Mouse (Mus musculus): Measurements from ENCODE around the gene Gm8122. TPM values are rescaled to one million over a fixed set of nuclear protein-coding genes. Genes with fewer than 3 reads are reported as not detected.
"Not testable (repeated sequence)": the region's sequence is repeated elsewhere in the genome, so short reads cannot be mapped to it uniquely, and the experiment has no call there.

Gm8122 gene
- total RNA-seq (2021): not detected

- intact Hi-C loops (cut with DNase I): not testable (repeated sequence)
These were observed at the start of gene Gm8122 for GRCm38 (mm10) chr14:43235204-43235603. Gm8122 (minus strand) TSS chr14:43235304.

GRCm38 (mm10) chr14:43278681-43279080, 43.6 kb upstream of the Gm8122 start:
- not testable (repeated sequence) for DNase-seq (ENCODE audit: low spot score)
- intact Hi-C loops (cut with DNase I): loop anchor here (5.0 kb wide), 1 partner anchor 289 kb away; no protein-coding TSS in a partner anchor

More at GRCm38 (mm10) chr14:43235204-43235603, at the start of gene Gm8122:
- not testable (repeated sequence) for DNase-seq (ENCODE audit: low spot score)

- not testable (repeated sequence) for DNase-seq (ENCODE audit: low spot score)
- intact Hi-C loops (cut with DNase I): loop anchor here (5.0 kb wide), 1 partner anchor 289 kb away; no protein-coding TSS in a partner anchor
These were observed 43.0 kb upstream of the Gm8122 start for GRCm38 (mm10) chr14:43278146-43278545.

- intact Hi-C loops (cut with DNase I): loop anchor here (5.0 kb wide), 1 partner anchor 290 kb away; no protein-coding TSS in a partner anchor
- DNase-seq (ENCODE audit: low spot score): not testable (repeated sequence)
These were observed 42.4 kb upstream of the Gm8122 start for GRCm38 (mm10) chr14:43277468-43277867.

- not testable (repeated sequence) for DNase-seq (ENCODE audit: low spot score)
These were observed 40.6 kb upstream of the Gm8122 start for GRCm38 (mm10) chr14:43275752-43276151.

GRCm38 (mm10) chr14:43274986-43275511, 39.9 kb upstream of the Gm8122 start, which contains the start of gene Gm9732:
Gm9732 (plus strand) TSS chr14:43275036.
- intact Hi-C loops (cut with DNase I): loop anchor here (5.0 kb wide), 1 partner anchor 292 kb away; no protein-coding TSS in a partner anchor
- not testable (repeated sequence) for DNase-seq (ENCODE audit: low spot score)

More at GRCm38 (mm10) chr14:43275752-43276151, 40.6 kb upstream of the Gm8122 start:
- intact Hi-C loops (cut with DNase I): loop anchor here (5.0 kb wide), 1 partner anchor 292 kb away; no protein-coding TSS in a partner anchor

GRCm38 (mm10) chr14:43273161-43273560, 38.1 kb upstream of the Gm8122 start:
- DNase-seq (ENCODE audit: low spot score); intact Hi-C loops (cut with DNase I): not testable (repeated sequence)

- DNase-seq (ENCODE audit: low spot score); intact Hi-C loops (cut with DNase I): not testable (repeated sequence)
These were observed 34.1 kb upstream of the Gm8122 start for GRCm38 (mm10) chr14:43269211-43269610.

GRCm38 (mm10) chr14:43268521-43269084, 33.5 kb upstream of the Gm8122 start:
- intact Hi-C loops (cut with DNase I); DNase-seq (ENCODE audit: low spot score): not testable (repeated sequence)

GRCm38 (mm10) chr14:43263421-43263820, 28.3 kb upstream of the Gm8122 start:
- intact Hi-C loops (cut with DNase I); DNase-seq (ENCODE audit: low spot score): not testable (repeated sequence)

- DNase-seq (ENCODE audit: low spot score); intact Hi-C loops (cut with DNase I): not testable (repeated sequence)
These were observed 23.2 kb upstream of the Gm8122 start, which contains the start of gene Gm8126 for GRCm38 (mm10) chr14:43258349-43258748. Gm8126 (plus strand) TSS chr14:43258649.

GRCm38 (mm10) chr14:43256511-43256910, 21.4 kb upstream of the Gm8122 start:
- intact Hi-C loops (cut with DNase I): not testable (repeated sequence)

GRCm38 (mm10) chr14:43250549-43251253, 15.6 kb upstream of the Gm8122 start:
- DNase-seq (ENCODE audit: low spot score); intact Hi-C loops (cut with DNase I): not testable (repeated sequence)

More at GRCm38 (mm10) chr14:43256511-43256910, 21.4 kb upstream of the Gm8122 start:
- not testable (repeated sequence) for DNase-seq (ENCODE audit: low spot score)

- DNase-seq (ENCODE audit: low spot score); intact Hi-C loops (cut with DNase I): not testable (repeated sequence)
These were observed 14.6 kb upstream of the Gm8122 start for GRCm38 (mm10) chr14:43249611-43250170.

GRCm38 (mm10) chr14:43237769-43238168, 2.7 kb upstream of the Gm8122 start:
- DNase-seq (ENCODE audit: low spot score); intact Hi-C loops (cut with DNase I): not testable (repeated sequence)

Other genes with a start within 250 kb of the Gm8122 start
- gene Gm8082, start 241.7 kb downstream of the Gm8122 start, total RNA-seq (2021): not detected
- gene Gm10376, start 219.7 kb downstream of the Gm8122 start, total RNA-seq (2021): not detected
- gene Gm8094, start 158.7 kb downstream of the Gm8122 start, total RNA-seq (2021): not detected
- gene Gm8104, start 134.7 kb downstream of the Gm8122 start, total RNA-seq (2021): not detected
- not detected for gene Gm7233, start 55.4 kb downstream of the Gm8122 start, total RNA-seq (2021)
- not detected for gene Gm8126, start 23.3 kb upstream of the Gm8122 start, total RNA-seq (2021)
- not detected for gene Gm9732, start 39.7 kb upstream of the Gm8122 start, total RNA-seq (2021)
- not detected for gene Gm8127, start 58.5 kb upstream of the Gm8122 start, total RNA-seq (2021)
- not detected for gene 1700001F09Rik, start 112.5 kb upstream of the Gm8122 start, total RNA-seq (2021)
- not detected for gene Gm8138, start 181.0 kb upstream of the Gm8122 start, total RNA-seq (2021)